Mouse (Mus musculus) kidney, adult 2 months (tissue): ENCODE results near the gene Nup88. TPM values are rescaled to one million over a fixed set of nuclear protein-coding genes. Genes with fewer than 3 reads are reported as not detected.

Experiments used
- DNase-seq: peaks from one replicate; pipeline ENCODE4 v3.0.0; 2021
- H3K27ac ChIP-seq: fragments of 200-500 bp; 2 replicates; pipeline ENCODE4 v1.5.1; 2012; ENCODE audit warnings: low read depth, low read length, control low read depth, inconsistent platforms; ENCODE audit not compliant: insufficient read depth
- H3K27me3 ChIP-seq: fragments of 200-500 bp; replicated peaks from 2 replicates; pipeline ENCODE4 v1.6.1; 2012; ENCODE audit warnings: mild to moderate bottlenecking, moderate library complexity, low read length, inconsistent platforms; ENCODE audit not compliant: control insufficient read depth, insufficient read depth
- H3K36me3 ChIP-seq: fragments of 200-500 bp; 2 replicates; pipeline ENCODE4 v1.6.1; 2012; ENCODE audit warnings: mild to moderate bottlenecking, moderate library complexity, low read length, inconsistent platforms; ENCODE audit not compliant: control insufficient read depth, insufficient read depth
- H3K4me1 ChIP-seq: fragments of 200-500 bp; 2 replicates; pipeline ENCODE4 v1.6.1; 2011; ENCODE audit warnings: low read length; ENCODE audit not compliant: control insufficient read depth, insufficient read depth
- H3K4me3 ChIP-seq: fragments of 200-500 bp; 2 replicates; pipeline ENCODE4 v1.5.1; 2011; ENCODE audit warnings: mild to moderate bottlenecking, low read depth, low read length, control low read depth; ENCODE audit not compliant: insufficient read depth
- CTCF ChIP-seq: fragments of 200-500 bp; conservative IDR thresholded peaks from 2 replicates; pipeline ENCODE4 v1.5.1; 2011; ENCODE audit warnings: low read depth, mild to moderate bottlenecking, control low read depth, low read length, moderate library complexity, mixed read lengths; ENCODE audit not compliant: insufficient read depth, insufficient read length
- POLR2A ChIP-seq: fragments of 200-500 bp; IDR thresholded peaks from one replicate; pipeline ENCODE4 v1.6.1; 2011; ENCODE audit warnings: low read depth, low read length, control low read depth
- WGBS: fragments of 180-500 bp; shearing (Covaris S2); methylation state at CpG from one replicate; pipeline ENCODE4 v1.1.7; 2018; 5-methylcytosine and 5-hydroxymethylcytosine counted together
- polyA plus RNA-seq: library from polyadenylated mRNA; depleted of rRNA; stranded (reverse); fragments of >200 nt; gene quantifications from 2 replicates; pipeline ENCODE4 v1.2.3, GENCODE M21; 2012

Nup88 gene
- polyA plus RNA-seq, 1 experiment: 23.0 TPM

- no peak overlapping the region for H3K27ac ChIP-seq
- peaks cover 9% of the 10 kb centered on the region for H3K36me3 ChIP-seq
- no peaks in the 10 kb centered on the region for H3K27me3 ChIP-seq
- WGBS: 94% methylated on average over 6 of the region's 6 CpGs
- DNase-seq: no peak
- TF ChIP-seq POLR2A: no peak
- no peak for TF ChIP-seq CTCF
- peaks cover 3% of the 10 kb centered on the region; the same call in 1 of the 2 replicates for H3K4me1 ChIP-seq
- no peak overlapping the region for H3K4me3 ChIP-seq
Measured at GRCm38 (mm10) chr11:71007026-71007425, 37.3 kb upstream of the Nup88 start.

- no peak for TF ChIP-seq POLR2A
- TF ChIP-seq CTCF: no peak
- H3K27me3 ChIP-seq: no peaks in the 10 kb centered on the region
- no peak overlapping the region for H3K4me3 ChIP-seq
- DNase-seq: peak; percentile 6
- peaks cover 3% of the 10 kb centered on the region; the same call in 1 of the 2 replicates for H3K4me1 ChIP-seq
- no peak overlapping the region for H3K27ac ChIP-seq
- peaks cover 3% of the 10 kb centered on the region; the same call in 1 of the 2 replicates for H3K36me3 ChIP-seq
- 38% methylated on average over 5 of the region's 5 CpGs for WGBS
Measured at GRCm38 (mm10) chr11:71005046-71005445, 35.3 kb upstream of the Nup88 start.

- no peaks in the 10 kb centered on the region for H3K27me3 ChIP-seq
- H3K36me3 ChIP-seq: no peaks in the 10 kb centered on the region; the same call in 1 of the 2 replicates
- H3K27ac ChIP-seq: no peak within 1 kb of the TSS
- WGBS: under 1% methylated on average over 35 of the region's 35 CpGs
- peak; percentile 98 for DNase-seq
- TF ChIP-seq POLR2A: peak; percentile 4
- peak; percentile 28; the same call in 1 of the 2 replicates for TF ChIP-seq CTCF
- H3K4me1 ChIP-seq: peaks cover 3% of the 10 kb centered on the region; the same call in 1 of the 2 replicates
- peak within 1 kb of the TSS; percentile 69 for H3K4me3 ChIP-seq
Measured at GRCm38 (mm10) chr11:71004316-71004773, 34.6 kb upstream of the Nup88 start, which contains the start of gene Dhx33. Gene Dhx33 (minus strand): TSS chr11:71004437.

- Histone ChIP-seq H3K36me3 (no peaks in the 10 kb centered on the region; the same call in 1 of the 2 replicates), H3K4me3 (peak overlapping the region; percentile 69), H3K4me1 (peaks cover 3% of the 10 kb centered on the region; the same call in 1 of the 2 replicates), H3K27me3 (no peaks in the 10 kb centered on the region), H3K27ac (no peak overlapping the region)
- TF ChIP-seq CTCF (no peak), POLR2A (no peak)
- DNase-seq: no peak
- WGBS: under 1% methylated on average over 49 of the region's 49 CpGs
Measured at GRCm38 (mm10) chr11:71003611-71004315, 34.0 kb upstream of the Nup88 start.

GRCm38 (mm10) chr11:71001167-71001566 lies 31.4 kb upstream of the Nup88 start:
- TF ChIP-seq CTCF: no peak
- DNase-seq: no peak
- peaks cover 3% of the 10 kb centered on the region for H3K36me3 ChIP-seq

GRCm38 (mm10) chr11:70982557-70983228 lies 12.9 kb upstream of the Nup88 start, which contains the start of gene C1qbp:
Gene C1qbp (minus strand): TSS chr11:70983026.
- under 1% methylated on average over 58 of the region's 64 CpGs for WGBS
- Histone ChIP-seq H3K4me1 (peaks cover 3% of the 10 kb centered on the region; the same call in 1 of the 2 replicates), H3K27ac (peak within 1 kb of the TSS; percentile 67; the same call in 1 of the 2 replicates), H3K4me3 (peak within 1 kb of the TSS; percentile 98), H3K27me3 (no peaks in the 10 kb centered on the region), H3K36me3 (peaks cover 2% of the 10 kb centered on the region; the same call in 1 of the 2 replicates)
- TF ChIP-seq POLR2A: peak; percentile 46
- TF ChIP-seq CTCF: peak; percentile 82
- peak; percentile 96 for DNase-seq

More at GRCm38 (mm10) chr11:71001167-71001566, 31.4 kb upstream of the Nup88 start:
- H3K27ac ChIP-seq: no peak overlapping the region
- H3K4me3 ChIP-seq: no peak overlapping the region
- H3K27me3 ChIP-seq: no peaks in the 10 kb centered on the region
- 81% methylated on average over 4 of the region's 4 CpGs for WGBS
- H3K4me1 ChIP-seq: peaks cover 3% of the 10 kb centered on the region; the same call in 1 of the 2 replicates
